ENCODE assay signal across 8 mouse cellular contexts in genomic region chr1:167220303-167221174, GRCm38 (mm10).
DNase-seq lines count a peak whose midpoint lies in the region; ATAC-seq lines count a peak whose summit lies in the region.

No protein-coding gene starts in this region.

- ATAC-seq in inflammation-experienced regulatory T-cells, adult 6 months, result peak; percentile 84
- ATAC-seq in megakaryocyte-erythroid progenitor cell, adult 5-6 weeks (replicated peaks; ENCODE audit: low FRiP score, low TSS enrichment, poor library complexity, severe bottlenecking), result peak; percentile 76

- peak; percentile 76 for DNase-seq in R1 (ENCODE audit: low read depth, low spot score)
- peak; percentile 94 to 95 for DNase-seq in cerebellum, postnatal 14 days
- DNase-seq in frontal cortex, postnatal 36 days (ENCODE audit: low spot score in 2 of 2), result peak; percentile 84 to 93
- DNase-seq in left cerebral cortex, adult 9 months (ENCODE audit: low spot score in 2 of 2), result peak; percentile 35 to 94
- DNase-seq in right cerebral cortex, postnatal 25 days, result peak; percentile 79
- DNase-seq in urinary bladder, postnatal 36 days (ENCODE audit: low spot score in 2 of 2), result peak; percentile 79 to 80

Comparison
In these comparisons a context has a peak if more than half of its experiments do, and no peak if none do; other contexts are left out.
1. Peak in every context shown above with its lines: DNase-seq and ATAC-seq.